Mouse (Mus musculus): ENCODE data around the gene Gpr62. TPM values are rescaled to one million over a fixed set of nuclear protein-coding genes. Genes with fewer than 3 reads are reported as not detected.
A peak's percentile ranks its signal among the peaks of the same experiment; 100 is the strongest.
"Not testable (repeated sequence)": the region's sequence is repeated elsewhere in the genome, so short reads cannot be mapped to it uniquely, and the experiment has no call there.

The Gpr62 gene
- under 1 TPM in 1 of 2 experiments, not detected in 1; 0.13 TPM for total RNA-seq (2021)
- long read RNA-seq, experiment 1 = 0 reads
- long read RNA-seq, experiment 2 = 0 reads

GRCm38 (mm10) chr9:106465571-106466200 lies at the start of gene Gpr62:
TSS of gene Gpr62 (minus strand) at chr9:106465938.
- DNase-seq = no peak

DNA sequence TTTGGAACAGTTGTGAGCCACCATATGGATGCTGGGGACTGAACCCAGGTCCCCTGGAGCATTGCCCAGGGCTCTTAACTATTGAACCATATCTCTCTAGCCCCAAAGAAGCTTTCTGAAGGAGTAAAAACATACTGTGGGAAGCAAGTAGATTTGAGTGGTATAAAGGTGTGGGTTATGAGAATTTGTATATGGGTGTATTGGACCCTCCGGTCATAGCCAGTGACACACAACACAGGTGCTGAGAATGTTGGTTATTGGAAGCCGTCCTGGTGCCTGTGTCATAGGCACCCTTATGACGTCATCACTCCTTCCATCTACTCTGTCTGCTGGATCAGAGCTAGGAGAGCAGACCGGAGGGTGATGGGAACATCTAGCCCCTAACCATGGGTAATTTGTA lies 48.5 kb upstream of the Gpr62 start, which contains the start of gene Iqcf5:
Gene Iqcf5, plus strand, starts transcription at position 301 of the 400 bp plus-strand sequence.
- no peak for DNase-seq

DNA sequence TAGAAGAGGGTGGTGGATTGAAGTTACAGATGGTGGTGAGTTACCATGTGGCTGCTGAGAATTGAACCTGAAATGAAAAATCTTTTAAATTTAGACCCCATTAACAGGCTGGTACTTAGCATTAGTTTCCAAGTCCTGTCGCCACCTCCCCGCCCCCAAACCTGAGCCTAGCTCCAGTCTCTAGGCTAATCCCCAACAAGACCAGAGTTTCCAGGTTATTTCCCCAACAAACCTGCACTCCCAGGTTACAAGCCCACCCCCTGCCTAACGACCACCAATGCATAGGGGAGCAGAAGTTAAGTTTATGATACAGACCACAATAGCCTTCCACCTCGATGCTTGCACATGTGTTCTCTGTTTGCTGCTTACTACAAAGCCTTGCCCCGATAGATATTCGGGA lies 47.8 kb upstream of the Gpr62 start:
- no peak for DNase-seq

GRCm38 (mm10) chr9:106512729-106513450 lies 47.2 kb upstream of the Gpr62 start:
- no peak for DNase-seq

- DNase-seq = no peak
Observed at GRCm38 (mm10) chr9:106509356-106509755, 43.6 kb upstream of the Gpr62 start.

DNA sequence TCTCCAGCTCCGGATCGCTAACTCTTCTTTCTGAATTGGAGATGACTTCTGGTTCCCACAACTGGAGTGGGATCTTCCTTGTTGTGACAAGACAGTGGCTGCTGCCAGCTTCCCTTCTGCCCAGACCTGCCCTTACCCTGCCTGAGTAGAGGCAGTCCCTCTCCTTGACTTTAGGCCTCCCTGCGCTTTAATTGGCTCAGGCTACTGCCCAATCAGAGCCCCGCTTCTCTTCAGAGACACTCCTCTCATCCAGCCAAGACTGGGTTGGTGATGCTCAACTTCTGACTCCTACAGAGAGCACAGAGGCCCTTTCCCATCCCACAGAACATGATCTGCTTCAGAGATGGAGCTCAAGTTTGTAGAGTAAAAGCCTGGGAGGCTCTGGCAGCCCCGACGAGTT lies 38.5 kb upstream of the Gpr62 start:
- no peak for DNase-seq

- no peak for DNase-seq
Observed at GRCm38 (mm10) chr9:106501846-106502245, 36.1 kb upstream of the Gpr62 start.

- peak in 1 of 2 experiments; percentile 27 for DNase-seq
Observed at GRCm38 (mm10) chr9:106499667-106500066, 33.9 kb upstream of the Gpr62 start, which contains the start of gene Iqcf1. TSS of gene Iqcf1 (plus strand) at chr9:106499967.

GRCm38 (mm10) chr9:106487602-106488001 lies 21.9 kb upstream of the Gpr62 start:
- DNase-seq = not testable (repeated sequence)

GRCm38 (mm10) chr9:106485076-106485475 lies 19.3 kb upstream of the Gpr62 start:
- DNase-seq = no peak

DNA sequence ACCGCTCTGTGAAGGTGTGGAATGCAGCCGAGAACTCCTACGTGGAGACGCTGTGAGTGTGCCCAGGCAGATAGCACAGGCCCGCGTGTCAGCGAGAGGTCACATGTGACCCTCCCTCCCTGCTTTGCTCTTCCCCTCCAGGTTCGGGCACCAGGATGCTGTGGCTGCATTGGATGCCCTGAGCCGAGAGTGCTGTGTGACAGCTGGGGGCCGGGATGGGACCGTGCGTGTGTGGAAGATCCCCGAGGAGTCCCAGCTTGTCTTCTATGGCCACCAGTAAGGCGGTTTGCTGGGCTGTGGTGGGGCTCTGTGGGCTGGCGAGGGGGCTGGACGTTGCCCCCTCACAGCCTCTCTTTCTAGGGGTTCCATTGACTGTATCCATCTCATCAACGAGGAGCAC lies 17.9 kb upstream of the Gpr62 start:
- DNase-seq = no peak

- DNase-seq = no peak
Observed at GRCm38 (mm10) chr9:106483136-106483535, 17.4 kb upstream of the Gpr62 start.

DNA sequence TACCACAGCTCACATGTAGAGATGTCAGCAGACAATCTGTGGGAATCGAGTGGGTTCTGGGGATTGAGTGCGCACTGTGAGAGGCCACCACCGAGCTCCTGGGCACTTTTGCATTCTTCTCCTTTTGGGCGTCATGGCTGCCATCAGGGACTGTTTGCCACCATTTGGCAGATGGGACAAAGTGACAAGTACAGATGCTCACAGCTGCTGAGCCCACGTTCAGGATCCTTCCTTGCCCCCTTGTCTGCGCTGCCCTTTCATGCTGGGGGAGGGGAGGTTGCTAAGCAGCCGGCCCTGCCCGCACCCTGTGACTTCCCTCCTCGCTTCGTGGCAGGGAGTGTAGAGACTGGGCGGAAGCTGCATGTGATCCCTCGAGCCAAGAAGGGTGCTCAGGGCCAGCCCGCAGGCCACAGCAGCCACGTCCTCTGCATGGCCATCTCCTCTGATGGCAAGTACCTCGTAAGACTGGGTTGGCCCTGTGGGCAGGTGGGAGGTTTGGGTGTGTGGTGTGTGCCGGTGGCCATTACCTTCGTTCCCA lies 16.9 kb upstream of the Gpr62 start:
- DNase-seq = no peak

- DNase-seq = no peak
Observed at GRCm38 (mm10) chr9:106481676-106482075, 15.9 kb upstream of the Gpr62 start.

GRCm38 (mm10) chr9:106481075-106481474 lies 15.3 kb upstream of the Gpr62 start:
- DNase-seq = no peak

DNA sequence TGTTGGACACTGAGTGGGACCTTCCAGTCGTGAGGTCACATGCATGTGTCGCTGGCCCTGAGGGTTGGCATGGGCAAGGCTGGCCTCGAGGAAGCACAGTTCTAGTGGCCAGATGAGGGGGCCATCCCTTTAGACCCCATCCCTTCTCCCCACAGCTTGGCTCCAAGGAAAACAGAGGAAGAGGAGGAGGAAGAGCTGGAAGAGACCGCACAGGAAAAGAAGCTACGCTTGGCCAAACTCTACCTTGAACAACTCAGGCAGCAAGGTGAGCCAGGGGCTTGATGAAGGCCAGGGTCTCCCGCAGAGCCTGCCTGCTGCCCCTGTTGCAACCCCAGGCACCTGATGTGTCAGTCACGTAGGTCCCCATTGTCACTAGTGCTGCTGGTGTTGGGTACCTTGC lies 14.8 kb upstream of the Gpr62 start:
- DNase-seq = no peak

- DNase-seq = no peak
Observed at GRCm38 (mm10) chr9:106478101-106478500, 12.4 kb upstream of the Gpr62 start.

DNA sequence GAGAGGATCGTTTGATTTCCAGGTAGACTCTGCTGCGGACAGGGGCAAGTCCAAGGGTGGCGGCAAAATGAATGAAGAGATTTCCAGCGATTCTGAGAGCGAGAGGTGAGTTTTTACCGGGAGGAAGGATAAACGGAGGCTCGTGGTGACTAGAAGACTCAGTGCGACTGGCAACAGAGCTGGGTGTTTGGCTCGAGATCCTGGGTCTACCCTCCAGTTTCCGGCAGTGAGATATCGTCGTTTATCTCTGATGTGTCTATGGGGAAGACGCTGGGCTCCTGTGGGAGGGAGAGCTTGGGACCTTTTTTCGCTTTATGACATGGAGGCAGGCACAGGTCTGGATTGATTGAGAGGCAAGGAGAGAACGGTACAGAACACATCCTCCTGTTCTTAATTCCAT lies 11.9 kb upstream of the Gpr62 start:
- no peak for DNase-seq

DNA sequence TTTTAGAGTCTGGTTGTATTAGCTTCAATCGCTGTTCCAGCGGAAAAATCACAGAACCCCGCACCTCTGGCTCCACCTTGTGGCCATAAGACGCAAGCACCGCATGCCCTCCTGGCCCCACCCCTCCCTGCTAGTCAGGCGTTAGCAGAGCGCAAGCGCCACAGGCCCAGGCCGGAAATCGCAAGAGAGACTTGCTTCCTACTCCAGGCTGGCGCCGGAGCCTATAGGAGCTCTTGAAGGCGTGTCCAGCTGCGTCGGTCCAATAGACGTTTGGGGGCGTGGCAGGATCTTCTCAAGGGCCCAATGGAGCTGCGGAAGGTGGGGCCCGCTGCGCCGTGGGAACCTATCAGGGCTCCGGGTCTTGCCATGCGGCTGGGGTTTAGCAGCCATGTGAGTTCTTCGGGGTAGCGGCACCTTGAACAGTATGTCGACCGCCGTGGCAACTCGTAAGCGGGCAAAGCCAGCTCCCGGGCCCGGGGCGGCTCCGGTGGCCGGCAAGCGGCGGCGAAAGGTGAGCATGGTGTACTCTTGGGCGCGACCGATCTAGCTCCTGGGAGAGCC lies 11.3 kb upstream of the Gpr62 start, which contains the start of gene Parp3:
Gene Parp3, minus strand, starts transcription at position 26 of the 561 bp plus-strand sequence.
- peak; percentile 98 to 99 for DNase-seq

- DNase-seq = peak; percentile 80 to 82
Observed at GRCm38 (mm10) chr9:106476002-106476923, 10.5 kb upstream of the Gpr62 start.

- DNase-seq = no peak
Observed at GRCm38 (mm10) chr9:106475663-106476001, 9.9 kb upstream of the Gpr62 start, which contains the start of gene Rrp9. TSS of gene Rrp9 (plus strand) at chr9:106475963.

GRCm38 (mm10) chr9:106475046-106475445 lies 9.3 kb upstream of the Gpr62 start:
- DNase-seq = peak in 1 of 2 experiments; percentile 51

All from adrenal gland, postnatal 36 days (tissue).